Mouse (Mus musculus) cortical plate, adult 2 months (tissue): ENCODE results near the gene Dcxr. TPM values are rescaled to one million over a fixed set of nuclear protein-coding genes. Genes with fewer than 3 reads are reported as not detected.

Experiments
- H3K27ac ChIP-seq: fragments of 200-500 bp; 2 replicates; pipeline ENCODE4 v1.5.1; 2012; ENCODE audit warnings: low read length, control low read depth, inconsistent platforms; ENCODE audit not compliant: insufficient read depth
- H3K4me1 ChIP-seq: fragments of 200-500 bp; 2 replicates; pipeline ENCODE4 v1.6.1; 2011; ENCODE audit warnings: low read length; ENCODE audit not compliant: control insufficient read depth, insufficient read depth
- H3K4me3 ChIP-seq: fragments of 200-500 bp; 2 replicates; pipeline ENCODE4 v1.5.1; 2011; ENCODE audit warnings: mild to moderate bottlenecking, low read length, control low read depth; ENCODE audit not compliant: insufficient read depth
- CTCF ChIP-seq: fragments of 200-500 bp; IDR thresholded peaks from 2 replicates; pipeline ENCODE4 v1.5.1; 2011; ENCODE audit warnings: mild to moderate bottlenecking, control low read depth, low read length; ENCODE audit not compliant: insufficient read depth; ENCODE audit errors: extremely low read depth
- POLR2A ChIP-seq: fragments of 200-500 bp; IDR thresholded peaks from 2 replicates; pipeline ENCODE4 v1.6.1; 2011; ENCODE audit warnings: mild to moderate bottlenecking, low read length, control low read depth; ENCODE audit not compliant: insufficient read depth; ENCODE audit errors: extremely low read depth
- polyA plus RNA-seq: library from polyadenylated mRNA; depleted of rRNA; stranded (reverse); fragments of >200 nt; gene quantifications from 2 replicates; pipeline ENCODE4 v1.2.3, GENCODE M21; 2012

Gene Dcxr
- polyA plus RNA-seq, 1 experiment, result 20.5 TPM

DNA sequence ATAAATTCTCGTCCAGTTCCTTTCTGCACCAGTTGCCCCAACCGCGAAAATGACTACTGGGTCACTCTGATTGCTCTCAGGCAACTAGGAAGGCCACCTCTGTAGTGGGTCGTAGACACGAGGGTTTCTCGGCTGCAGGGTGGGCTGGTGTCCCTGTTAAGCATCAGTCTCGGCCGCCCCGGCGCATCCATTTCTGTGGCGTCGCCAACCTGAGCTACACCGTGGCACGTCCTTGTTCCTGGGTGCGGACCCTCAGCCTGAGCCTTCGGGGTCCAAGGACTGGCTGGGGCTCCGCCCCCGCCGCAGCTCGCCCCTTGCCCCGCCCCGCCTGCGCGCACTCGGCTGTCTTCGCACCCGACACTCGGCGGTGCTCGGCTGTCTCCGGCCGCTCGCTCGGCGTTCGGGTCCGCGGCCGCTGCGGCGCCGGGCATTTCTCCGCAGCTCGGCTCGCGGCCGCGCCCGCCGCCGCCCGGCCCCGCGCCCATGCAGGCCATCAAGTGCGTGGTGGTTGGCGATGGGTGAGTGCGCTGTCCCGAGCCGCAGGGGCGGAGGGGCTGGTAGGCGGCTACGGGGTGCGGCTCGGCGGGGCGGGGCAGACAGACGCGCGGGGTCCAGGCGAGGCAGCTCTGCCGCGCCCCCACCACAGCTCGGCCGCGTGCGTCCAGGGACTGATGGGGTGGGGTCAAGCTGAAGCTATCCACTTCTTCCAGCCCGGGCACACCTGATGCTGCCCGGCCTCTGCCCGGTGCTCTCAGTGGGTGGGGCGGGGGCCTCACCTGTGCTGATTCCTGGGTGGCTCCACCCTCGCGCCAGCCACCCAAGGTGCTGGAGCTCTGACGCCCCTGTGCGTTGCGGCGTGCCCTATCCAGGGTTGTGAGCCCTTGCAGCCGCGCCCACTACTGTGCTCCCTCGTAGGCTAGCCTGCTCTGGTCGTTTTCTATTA is 5.7 kb downstream of the Dcxr start, which contains the start of gene Rac3:
TSS of gene Rac3 (plus strand) at position 347 of the 943 bp plus-strand sequence.
- H3K4me1 ChIP-seq, result no peaks in the 10 kb centered on the region
- no peak within 1 kb of the TSS for H3K27ac ChIP-seq
- peak within 1 kb of the TSS; percentile 45 for H3K4me3 ChIP-seq
- no peak for TF ChIP-seq POLR2A
- TF ChIP-seq CTCF, result no peak

- Histone ChIP-seq H3K27ac (no peak overlapping the region), H3K4me1 (no peaks in the 10 kb centered on the region), H3K4me3 (peak overlapping the region; percentile 45; the same call in 1 of the 2 replicates)
- peak; percentile 99 for TF ChIP-seq CTCF
- TF ChIP-seq POLR2A, result no peak
Observed at GRCm38 (mm10) chr11:120720450-120720849, 6.6 kb downstream of the Dcxr start.

DNA sequence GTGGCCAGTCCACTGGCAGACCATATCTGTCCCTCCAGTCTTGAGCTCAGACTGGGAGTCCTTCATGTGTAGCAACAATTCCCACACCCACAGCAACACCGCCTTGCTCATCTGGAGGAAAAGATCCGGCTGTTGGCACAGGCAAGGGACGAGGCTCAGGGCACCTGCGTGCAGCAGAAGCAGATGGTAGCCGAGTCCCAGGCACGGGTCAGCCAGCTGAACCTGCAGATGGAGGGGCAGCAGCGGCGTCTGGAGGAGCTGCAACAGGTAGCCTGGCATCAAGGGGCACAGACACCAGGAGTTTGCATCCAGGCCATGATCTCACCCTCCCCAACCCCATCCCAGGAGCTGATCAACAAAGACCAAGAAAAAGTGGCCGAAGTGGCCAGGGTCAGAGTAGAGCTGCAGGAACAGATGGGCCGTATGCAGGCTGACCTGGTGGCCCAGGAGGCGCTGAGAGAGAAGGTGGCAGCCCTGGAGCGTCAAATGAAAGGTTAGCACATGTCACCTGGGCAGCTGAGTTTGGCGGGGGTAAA is 7.2 kb downstream of the Dcxr start:
- Histone ChIP-seq H3K4me3 (no peak overlapping the region), H3K27ac (no peak overlapping the region), H3K4me1 (no peaks in the 10 kb centered on the region)
- TF ChIP-seq CTCF, result no peak
- no peak for TF ChIP-seq POLR2A

GRCm38 (mm10) chr11:120719242-120719641 is 7.8 kb downstream of the Dcxr start:
- H3K4me1 ChIP-seq, result peaks cover 3% of the 10 kb centered on the region
- H3K4me3 ChIP-seq, result no peak overlapping the region
- no peak overlapping the region for H3K27ac ChIP-seq
- no peak for TF ChIP-seq POLR2A
- no peak for TF ChIP-seq CTCF

- no peak overlapping the region; the same call in 1 of the 2 replicates for H3K4me3 ChIP-seq
- TF ChIP-seq CTCF, result no peak
- H3K27ac ChIP-seq, result no peak overlapping the region
- peaks cover 3% of the 10 kb centered on the region for H3K4me1 ChIP-seq
Observed at GRCm38 (mm10) chr11:120715131-120715530, 11.9 kb downstream of the Dcxr start.

- peak overlapping the region; percentile 61 for H3K4me3 ChIP-seq
- H3K27ac ChIP-seq, result no peak overlapping the region
- TF ChIP-seq CTCF (no peak), POLR2A (no peak)
- H3K4me1 ChIP-seq, result peaks cover 3% of the 10 kb centered on the region
Observed at GRCm38 (mm10) chr11:120714546-120714945, 12.5 kb downstream of the Dcxr start.

- peak; percentile 77 for TF ChIP-seq POLR2A
- no peak for TF ChIP-seq CTCF
- Histone ChIP-seq H3K27ac (no peak within 1 kb of the TSS), H3K4me3 (peak within 1 kb of the TSS; percentile 61), H3K4me1 (peaks cover 3% of the 10 kb centered on the region)
Observed at GRCm38 (mm10) chr11:120713580-120714518, 13.2 kb downstream of the Dcxr start, which contains the start of the genes Cenpx and Lrrc45. Gene Cenpx, minus strand, starts transcription at chr11:120713738. Gene Lrrc45, plus strand, starts transcription at chr11:120713925.

GRCm38 (mm10) chr11:120712771-120713568 is 14.1 kb downstream of the Dcxr start:
- peak overlapping the region; percentile 61 for H3K4me3 ChIP-seq
- no peak overlapping the region for H3K27ac ChIP-seq
- peak; percentile 38; the same call in 1 of the 2 replicates for TF ChIP-seq CTCF
- TF ChIP-seq POLR2A, result no peak
- peaks cover 3% of the 10 kb centered on the region for H3K4me1 ChIP-seq

- H3K4me1 ChIP-seq, result peaks cover 3% of the 10 kb centered on the region
- no peak for TF ChIP-seq CTCF
- TF ChIP-seq POLR2A, result no peak
- H3K27ac ChIP-seq, result no peak overlapping the region
- H3K4me3 ChIP-seq, result no peak overlapping the region
Observed at GRCm38 (mm10) chr11:120711980-120712604, 15.0 kb downstream of the Dcxr start.
